Mouse (Mus musculus) kidney, postnatal 25 days (tissue): ENCODE results near the gene Nfatc4.
A peak's percentile ranks its signal among the peaks of the same experiment; 100 is the strongest.

Experiments used
- DNase-seq, 2 experiments: peaks; one replicate each; pipeline ENCODE4 v3.0.0; 2021; ENCODE audit warnings: mixed read lengths in 2 of 2

Gene Nfatc4

GRCm38 (mm10) chr14:55854406-55855100 lies 31.6 kb downstream of the Nfatc4 start:
- no peak for DNase-seq

GRCm38 (mm10) chr14:55855101-55855561 lies 32.2 kb downstream of the Nfatc4 start:
- peak; percentile 73 to 82 for DNase-seq

GRCm38 (mm10) chr14:55857588-55857987 lies 34.6 kb downstream of the Nfatc4 start:
- DNase-seq = no peak

- no peak for DNase-seq
These were observed 39.2 kb downstream of the Nfatc4 start for GRCm38 (mm10) chr14:55862186-55862585.

GRCm38 (mm10) chr14:55862970-55863369 lies 40.0 kb downstream of the Nfatc4 start:
- no peak for DNase-seq

GRCm38 (mm10) chr14:55863773-55864172 lies 40.8 kb downstream of the Nfatc4 start:
- peak; percentile 80 to 87 for DNase-seq

- peak; percentile 61 to 80 for DNase-seq
These were observed 44.0 kb downstream of the Nfatc4 start for GRCm38 (mm10) chr14:55866962-55867361.

GRCm38 (mm10) chr14:55868230-55869026 lies 45.5 kb downstream of the Nfatc4 start:
- no peak for DNase-seq

GRCm38 (mm10) chr14:55869538-55869937 lies 46.6 kb downstream of the Nfatc4 start:
- DNase-seq = no peak

GRCm38 (mm10) chr14:55872039-55872438 lies 49.1 kb downstream of the Nfatc4 start:
- peak in 1 of 2 experiments; percentile 35 for DNase-seq

GRCm38 (mm10) chr14:55872551-55872950 lies 49.6 kb downstream of the Nfatc4 start:
- DNase-seq = no peak

- peak in 1 of 2 experiments; percentile 26 for DNase-seq
These were observed 50.3 kb downstream of the Nfatc4 start for GRCm38 (mm10) chr14:55873242-55873713.

- DNase-seq = peak; percentile 77 to 81
These were observed 51.1 kb downstream of the Nfatc4 start for GRCm38 (mm10) chr14:55873714-55874683.

GRCm38 (mm10) chr14:55877469-55878315 lies 54.7 kb downstream of the Nfatc4 start:
- peak in 1 of 2 experiments; percentile 34 for DNase-seq

- DNase-seq = peak in 1 of 2 experiments; percentile 28
These were observed 55.5 kb downstream of the Nfatc4 start for GRCm38 (mm10) chr14:55878316-55878940.

- DNase-seq = peak; percentile 87 to 92
These were observed 56.7 kb downstream of the Nfatc4 start for GRCm38 (mm10) chr14:55879623-55880022.

GRCm38 (mm10) chr14:55880982-55881381 lies 58.0 kb downstream of the Nfatc4 start:
- DNase-seq = peak in 1 of 2 experiments; percentile 15

- DNase-seq = peak; percentile 62 to 83
These were observed 59.3 kb downstream of the Nfatc4 start for GRCm38 (mm10) chr14:55882171-55882641.

GRCm38 (mm10) chr14:55883149-55883661 lies 60.3 kb downstream of the Nfatc4 start:
- peak in 1 of 2 experiments; percentile 29 for DNase-seq
